Mouse (Mus musculus) megakaryocyte, embryonic 14.5 days (primary cell): ENCODE results near the gene Pbxip1.

Experiments used
- FLI1 ChIP-seq: IDR thresholded peaks from 2 replicates; pipeline ENCODE4 v1.6.1; 2012; ENCODE audit warnings: low read length, inconsistent platforms, mixed read lengths
- GATA1 ChIP-seq: IDR thresholded peaks from 3 replicates; pipeline ENCODE4 v1.6.1; 2012; ENCODE audit warnings: mixed read lengths, low read length, inconsistent platforms, borderline replicate concordance

- TF ChIP-seq GATA1 (no peak), FLI1 (no peak)
Observed at GRCm38 (mm10) chr3:89401329-89401728, 35.2 kb upstream of the Pbxip1 start.
